Mouse (Mus musculus): Measurements from ENCODE around the gene Btbd2.

DNA sequence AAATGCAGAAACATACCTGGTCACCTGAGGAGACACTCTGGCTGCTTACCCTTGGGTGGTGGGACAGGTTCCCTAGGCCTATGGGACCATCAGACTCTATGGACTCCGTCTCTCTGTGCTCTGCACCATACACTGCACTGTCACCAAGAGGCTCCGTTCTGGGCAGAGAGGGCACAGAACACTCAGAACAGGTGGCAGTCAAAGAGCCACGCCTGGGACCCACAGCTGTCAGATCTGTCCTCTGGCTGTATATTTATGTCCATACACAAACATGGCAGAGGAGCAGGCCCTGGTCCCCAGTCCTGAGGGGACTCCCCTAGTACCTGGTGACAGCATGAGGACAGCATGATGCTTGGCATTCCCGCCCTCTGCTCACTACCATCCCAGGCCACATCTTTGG lies 31.1 kb downstream of the Btbd2 start:
- TF ChIP-seq CTCF (IDR thresholded peaks at IDR 0.05; ENCODE audit: control insufficient read depth, insufficient read depth, insufficient replicate concordance, low read depth, low read length) = no peak
- no peak for TF ChIP-seq POLR2A (IDR thresholded peaks at IDR 0.05; ENCODE audit: control insufficient read depth, low read depth, low read length)

All from testis, adult 2 months (tissue).